Mouse (Mus musculus): ENCODE data around the gene Rhod. TPM values are rescaled to one million over a fixed set of nuclear protein-coding genes. Genes with fewer than 3 reads are reported as not detected.
A peak's percentile ranks its signal among the peaks of the same experiment; 100 is the strongest.
"Not testable (repeated sequence)": the region's sequence is repeated elsewhere in the genome, so short reads cannot be mapped to it uniquely, and the experiment has no call there.

The Rhod gene
- polyA plus RNA-seq, 1 experiment from 2014 or later, result 18.3 TPM

GRCm38 (mm10) chr19:4454040-4454439, 14.8 kb upstream of the Rhod start:
- not testable (repeated sequence) for H3K9me3 ChIP-seq (replicated peaks; ENCODE audit: control insufficient read depth, low read length); H3K27me3 ChIP-seq (ENCODE audit: control insufficient read depth, insufficient read depth, low read length); H3K9ac ChIP-seq (ENCODE audit: low read length); H3K27ac ChIP-seq (ENCODE audit: low read length); H3K4me2 ChIP-seq (ENCODE audit: low read depth, low read length); H3K4me1 ChIP-seq (ENCODE audit: control insufficient read depth, insufficient read depth, low read length); H3K36me3 ChIP-seq (ENCODE audit: control insufficient read depth, insufficient read depth); H3K4me3 ChIP-seq (ENCODE audit: low read length); ATAC-seq (replicated peaks; ENCODE audit: extremely low read depth, insufficient read depth, low FRiP score)
- 43% methylated on average over 1 of the region's 1 CpGs for WGBS

- ATAC-seq (replicated peaks; ENCODE audit: extremely low read depth, insufficient read depth, low FRiP score), result no peak
- Histone ChIP-seq H3K36me3 (ENCODE audit: control insufficient read depth, insufficient read depth) (no peaks in the 10 kb centered on the region), H3K9me3 (replicated peaks; ENCODE audit: control insufficient read depth, low read length) (no peaks in the 10 kb centered on the region), H3K27me3 (ENCODE audit: control insufficient read depth, insufficient read depth, low read length) (no peaks in the 10 kb centered on the region), H3K4me2 (ENCODE audit: low read depth, low read length) (no peak overlapping the region), H3K9ac (ENCODE audit: low read length) (no peak overlapping the region), H3K27ac (ENCODE audit: low read length) (no peak overlapping the region), H3K4me1 (ENCODE audit: control insufficient read depth, insufficient read depth, low read length) (no peaks in the 10 kb centered on the region), H3K4me3 (ENCODE audit: low read length) (no peak overlapping the region)
- 50% methylated on average over 4 of the region's 4 CpGs for WGBS
Observed at GRCm38 (mm10) chr19:4452525-4452924, 13.3 kb upstream of the Rhod start.

GRCm38 (mm10) chr19:4451965-4452364, 12.7 kb upstream of the Rhod start:
- Histone ChIP-seq H3K4me3 (ENCODE audit: low read length) (no peak overlapping the region), H3K4me2 (ENCODE audit: low read depth, low read length) (no peak overlapping the region), H3K27me3 (ENCODE audit: control insufficient read depth, insufficient read depth, low read length) (no peaks in the 10 kb centered on the region), H3K36me3 (ENCODE audit: control insufficient read depth, insufficient read depth) (no peaks in the 10 kb centered on the region), H3K4me1 (ENCODE audit: control insufficient read depth, insufficient read depth, low read length) (no peaks in the 10 kb centered on the region), H3K9me3 (replicated peaks; ENCODE audit: control insufficient read depth, low read length) (no peaks in the 10 kb centered on the region), H3K9ac (ENCODE audit: low read length) (no peak overlapping the region), H3K27ac (ENCODE audit: low read length) (no peak overlapping the region)
- WGBS, result 49% methylated on average over 5 of the region's 5 CpGs
- no peak for ATAC-seq (replicated peaks; ENCODE audit: extremely low read depth, insufficient read depth, low FRiP score)

GRCm38 (mm10) chr19:4451098-4451497, 11.9 kb upstream of the Rhod start:
- H3K9me3 ChIP-seq (replicated peaks; ENCODE audit: control insufficient read depth, low read length), result no peaks in the 10 kb centered on the region
- no peaks in the 10 kb centered on the region for H3K27me3 ChIP-seq (ENCODE audit: control insufficient read depth, insufficient read depth, low read length)
- 49% methylated on average over 8 of the region's 8 CpGs for WGBS
- no peak overlapping the region for H3K27ac ChIP-seq (ENCODE audit: low read length)
- no peak overlapping the region for H3K4me2 ChIP-seq (ENCODE audit: low read depth, low read length)
- H3K36me3 ChIP-seq (ENCODE audit: control insufficient read depth, insufficient read depth), result no peaks in the 10 kb centered on the region
- H3K9ac ChIP-seq (ENCODE audit: low read length), result no peak overlapping the region
- H3K4me1 ChIP-seq (ENCODE audit: control insufficient read depth, insufficient read depth, low read length), result no peaks in the 10 kb centered on the region
- H3K4me3 ChIP-seq (ENCODE audit: low read length), result no peak overlapping the region
- no peak for ATAC-seq (replicated peaks; ENCODE audit: extremely low read depth, insufficient read depth, low FRiP score)

GRCm38 (mm10) chr19:4450666-4451065, 11.4 kb upstream of the Rhod start:
- no peaks in the 10 kb centered on the region for H3K9me3 ChIP-seq (replicated peaks; ENCODE audit: control insufficient read depth, low read length)
- WGBS, result 73% methylated on average over 5 of the region's 5 CpGs
- H3K27me3 ChIP-seq (ENCODE audit: control insufficient read depth, insufficient read depth, low read length), result no peaks in the 10 kb centered on the region
- no peaks in the 10 kb centered on the region for H3K4me1 ChIP-seq (ENCODE audit: control insufficient read depth, insufficient read depth, low read length)
- no peak overlapping the region for H3K4me3 ChIP-seq (ENCODE audit: low read length)
- no peak overlapping the region for H3K9ac ChIP-seq (ENCODE audit: low read length)
- H3K4me2 ChIP-seq (ENCODE audit: low read depth, low read length), result no peak overlapping the region
- H3K27ac ChIP-seq (ENCODE audit: low read length), result no peak overlapping the region
- H3K36me3 ChIP-seq (ENCODE audit: control insufficient read depth, insufficient read depth), result no peaks in the 10 kb centered on the region
- no peak for ATAC-seq (replicated peaks; ENCODE audit: extremely low read depth, insufficient read depth, low FRiP score)

DNA sequence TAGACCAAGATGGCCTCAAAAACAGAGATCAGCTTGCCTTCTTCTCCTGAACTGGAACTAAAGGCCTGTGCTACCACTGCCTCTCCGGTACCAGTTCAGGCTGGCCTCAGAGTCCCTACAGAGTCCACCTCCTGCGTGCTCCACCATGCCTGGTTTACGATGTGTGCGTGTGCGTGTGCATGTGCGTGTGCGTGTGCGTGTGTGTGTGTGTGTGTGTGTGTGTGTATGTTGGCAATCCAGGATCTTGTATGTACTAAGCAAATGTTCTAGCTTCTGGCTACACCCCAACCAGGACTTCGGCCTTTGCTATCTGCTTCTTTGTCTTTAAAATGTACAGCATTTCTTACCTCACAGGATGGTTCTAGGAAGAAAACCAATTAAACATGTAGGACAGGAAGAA, 10.0 kb upstream of the Rhod start:
- no peak overlapping the region for H3K4me2 ChIP-seq (ENCODE audit: low read depth, low read length)
- no peak overlapping the region for H3K4me3 ChIP-seq (ENCODE audit: low read length)
- no peak overlapping the region for H3K27ac ChIP-seq (ENCODE audit: low read length)
- no peaks in the 10 kb centered on the region for H3K36me3 ChIP-seq (ENCODE audit: control insufficient read depth, insufficient read depth)
- no peaks in the 10 kb centered on the region for H3K27me3 ChIP-seq (ENCODE audit: control insufficient read depth, insufficient read depth, low read length)
- no peak overlapping the region for H3K9ac ChIP-seq (ENCODE audit: low read length)
- no peaks in the 10 kb centered on the region for H3K4me1 ChIP-seq (ENCODE audit: control insufficient read depth, insufficient read depth, low read length)
- ATAC-seq (replicated peaks; ENCODE audit: extremely low read depth, insufficient read depth, low FRiP score), result no peak
- WGBS, result 89% methylated on average over 9 of the region's 9 CpGs
- H3K9me3 ChIP-seq (replicated peaks; ENCODE audit: control insufficient read depth, low read length), result no peaks in the 10 kb centered on the region

DNA sequence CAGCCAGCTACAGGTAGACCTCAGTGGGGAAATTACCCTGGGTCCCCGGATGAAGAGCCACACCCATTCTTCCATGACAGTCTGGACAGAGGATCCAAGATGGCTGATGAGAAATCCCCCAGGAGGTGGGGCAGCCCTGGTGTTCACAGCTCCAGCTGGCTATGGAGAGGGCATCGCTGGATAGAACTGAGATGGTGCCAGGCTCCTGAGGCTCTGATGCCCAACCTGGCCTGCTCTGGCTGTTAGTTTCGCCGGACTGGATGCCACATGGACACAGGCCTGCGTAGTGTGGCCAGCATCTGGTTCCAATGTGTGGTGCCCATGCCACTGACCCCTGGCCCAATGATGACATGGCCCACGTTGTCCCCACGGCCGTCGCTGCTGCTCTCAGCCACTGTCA, 8.2 kb upstream of the Rhod start:
- WGBS, result 88% methylated on average over 9 of the region's 9 CpGs
- no peak for ATAC-seq (replicated peaks; ENCODE audit: extremely low read depth, insufficient read depth, low FRiP score)
- H3K27me3 ChIP-seq (ENCODE audit: control insufficient read depth, insufficient read depth, low read length), result no peaks in the 10 kb centered on the region
- H3K4me2 ChIP-seq (ENCODE audit: low read depth, low read length), result no peak overlapping the region
- H3K4me3 ChIP-seq (ENCODE audit: low read length), result no peak overlapping the region
- H3K9ac ChIP-seq (ENCODE audit: low read length), result no peak overlapping the region
- no peaks in the 10 kb centered on the region for H3K36me3 ChIP-seq (ENCODE audit: control insufficient read depth, insufficient read depth)
- no peaks in the 10 kb centered on the region for H3K4me1 ChIP-seq (ENCODE audit: control insufficient read depth, insufficient read depth, low read length)
- no peak overlapping the region for H3K27ac ChIP-seq (ENCODE audit: low read length)
- H3K9me3 ChIP-seq (replicated peaks; ENCODE audit: control insufficient read depth, low read length), result no peaks in the 10 kb centered on the region

DNA sequence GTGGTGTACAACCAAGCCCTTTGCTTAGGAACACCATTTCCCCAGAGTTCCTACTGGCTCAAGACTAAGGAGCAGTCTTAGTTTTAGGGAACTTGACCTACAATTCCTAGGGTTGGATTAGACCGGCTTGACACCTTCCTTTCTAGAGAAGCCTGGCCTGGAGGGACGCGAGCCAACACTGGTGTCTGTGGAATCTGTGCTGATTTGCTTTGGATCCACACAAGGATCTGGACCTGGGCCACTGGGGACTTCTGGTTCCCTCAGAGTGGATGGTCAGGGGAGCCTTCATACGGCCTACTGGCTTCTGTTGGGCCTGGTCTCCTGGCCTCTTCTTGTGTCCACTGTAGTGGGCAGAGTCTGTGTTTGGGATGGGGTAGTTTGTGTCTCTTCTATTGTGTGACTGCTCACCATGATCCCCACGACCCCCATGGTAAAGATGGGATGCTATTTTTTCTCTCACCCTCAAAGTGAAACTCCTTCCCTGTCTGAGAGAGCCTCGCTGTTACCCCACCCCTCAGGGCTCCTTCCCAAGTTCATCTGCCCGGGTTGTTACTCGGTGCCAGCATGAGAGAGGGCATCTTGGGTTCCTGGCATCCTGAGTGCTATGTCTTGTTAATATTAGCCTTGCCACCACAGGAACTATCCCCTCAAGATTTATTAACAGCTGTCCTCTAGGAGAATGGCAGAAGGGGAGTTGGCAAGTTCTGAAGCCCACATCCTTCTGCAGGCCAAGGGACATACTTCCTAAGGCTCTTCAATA, 7.6 kb upstream of the Rhod start:
- Histone ChIP-seq H3K9ac (ENCODE audit: low read length) (no peak overlapping the region), H3K9me3 (replicated peaks; ENCODE audit: control insufficient read depth, low read length) (no peaks in the 10 kb centered on the region), H3K36me3 (ENCODE audit: control insufficient read depth, insufficient read depth) (no peaks in the 10 kb centered on the region), H3K27ac (ENCODE audit: low read length) (no peak overlapping the region), H3K4me2 (ENCODE audit: low read depth, low read length) (no peak overlapping the region), H3K4me1 (ENCODE audit: control insufficient read depth, insufficient read depth, low read length) (peaks cover 6% of the 10 kb centered on the region), H3K27me3 (ENCODE audit: control insufficient read depth, insufficient read depth, low read length) (no peaks in the 10 kb centered on the region), H3K4me3 (ENCODE audit: low read length) (no peak overlapping the region)
- WGBS, result 85% methylated on average over 8 of the region's 8 CpGs
- no peak for ATAC-seq (replicated peaks; ENCODE audit: extremely low read depth, insufficient read depth, low FRiP score)

DNA sequence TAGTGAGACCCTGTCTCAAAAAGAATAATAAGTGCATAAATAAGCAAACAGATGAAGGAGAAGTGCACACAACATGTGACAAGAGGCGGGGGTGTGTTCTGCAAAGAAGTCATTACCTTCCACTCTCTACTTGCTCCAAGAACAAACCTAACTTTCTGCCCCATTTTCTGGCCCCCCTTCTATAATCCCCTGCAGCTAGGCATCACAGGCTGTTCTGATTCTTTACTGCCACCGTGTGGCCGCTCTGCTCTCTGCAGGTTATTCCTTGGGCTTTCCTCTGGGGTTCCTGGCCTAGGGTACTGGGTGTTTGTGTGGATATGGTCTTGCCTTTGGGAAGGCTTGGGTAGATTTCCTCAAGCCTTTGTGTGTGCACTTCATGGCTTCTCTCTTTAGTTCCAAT, 3.2 kb upstream of the Rhod start:
- Histone ChIP-seq H3K9me3 (replicated peaks; ENCODE audit: control insufficient read depth, low read length) (no peaks in the 10 kb centered on the region), H3K36me3 (ENCODE audit: control insufficient read depth, insufficient read depth) (no peaks in the 10 kb centered on the region), H3K27me3 (ENCODE audit: control insufficient read depth, insufficient read depth, low read length) (no peaks in the 10 kb centered on the region), H3K4me2 (ENCODE audit: low read depth, low read length) (no peak overlapping the region), H3K4me3 (ENCODE audit: low read length) (no peak overlapping the region), H3K4me1 (ENCODE audit: control insufficient read depth, insufficient read depth, low read length) (peaks cover 33% of the 10 kb centered on the region), H3K9ac (ENCODE audit: low read length) (no peak overlapping the region), H3K27ac (ENCODE audit: low read length) (0 out of 2 replicates have a peak overlapping the region, but pooled peaks have one; percentile 19)
- no peak for ATAC-seq (replicated peaks; ENCODE audit: extremely low read depth, insufficient read depth, low FRiP score)
- WGBS, result 7% methylated on average over 3 of the region's 3 CpGs
